Mouse (Mus musculus): ENCODE data around the gene Ndufv1.
"Not testable (repeated sequence)": the region's sequence is repeated elsewhere in the genome, so short reads cannot be mapped to it uniquely, and the experiment has no call there.

The Ndufv1 gene

GRCm38 (mm10) chr19:4042124-4042523 is 29.5 kb upstream of the Ndufv1 start:
- DNase-seq (ENCODE audit: low read depth, low spot score), result no peak

- not testable (repeated sequence) for DNase-seq (ENCODE audit: low read depth, low spot score)
Measured at GRCm38 (mm10) chr19:4041500-4041899, 28.9 kb upstream of the Ndufv1 start.

- DNase-seq (ENCODE audit: low read depth, low spot score), result not testable (repeated sequence)
Measured at GRCm38 (mm10) chr19:4040941-4041340, 28.3 kb upstream of the Ndufv1 start.

- DNase-seq (ENCODE audit: low read depth, low spot score), result peak; percentile 88
Measured at GRCm38 (mm10) chr19:4037788-4038232, 25.2 kb upstream of the Ndufv1 start, which contains the start of gene Gstp1. TSS of gene Gstp1 (minus strand) at chr19:4037985.

- DNase-seq (ENCODE audit: low read depth, low spot score), result not testable (repeated sequence)
Measured at GRCm38 (mm10) chr19:4037154-4037787, 24.7 kb upstream of the Ndufv1 start.

GRCm38 (mm10) chr19:4036327-4037045 is 23.9 kb upstream of the Ndufv1 start:
- DNase-seq (ENCODE audit: low read depth, low spot score), result no peak

GRCm38 (mm10) chr19:4033742-4034141 is 21.1 kb upstream of the Ndufv1 start:
- no peak for DNase-seq (ENCODE audit: low read depth, low spot score)

GRCm38 (mm10) chr19:4033298-4033697 is 20.7 kb upstream of the Ndufv1 start:
- DNase-seq (ENCODE audit: low read depth, low spot score), result no peak

GRCm38 (mm10) chr19:4032668-4033067 is 20.1 kb upstream of the Ndufv1 start:
- DNase-seq (ENCODE audit: low read depth, low spot score), result no peak

GRCm38 (mm10) chr19:4027576-4027975 is 15.0 kb upstream of the Ndufv1 start:
- no peak for DNase-seq (ENCODE audit: low read depth, low spot score)

- DNase-seq (ENCODE audit: low read depth, low spot score), result no peak
Measured at GRCm38 (mm10) chr19:4023185-4023584, 10.6 kb upstream of the Ndufv1 start.

- DNase-seq (ENCODE audit: low read depth, low spot score), result peak; percentile 76
Measured at GRCm38 (mm10) chr19:4018743-4019583, 6.4 kb upstream of the Ndufv1 start.

GRCm38 (mm10) chr19:4017921-4018587 is 5.4 kb upstream of the Ndufv1 start:
- no peak for DNase-seq (ENCODE audit: low read depth, low spot score)

GRCm38 (mm10) chr19:4015635-4016034 is 3.0 kb upstream of the Ndufv1 start:
- DNase-seq (ENCODE audit: low read depth, low spot score), result no peak

- no peak for DNase-seq (ENCODE audit: low read depth, low spot score)
Measured at GRCm38 (mm10) chr19:4014802-4015201, 2.2 kb upstream of the Ndufv1 start.

- DNase-seq (ENCODE audit: low read depth, low spot score), result no peak
Measured at GRCm38 (mm10) chr19:4013066-4013465, 460 bp upstream of the Ndufv1 start.

GRCm38 (mm10) chr19:4011086-4011485 is 1.5 kb downstream of the Ndufv1 start:
- DNase-seq (ENCODE audit: low read depth, low spot score), result no peak

GRCm38 (mm10) chr19:4005971-4006370 is 6.6 kb downstream of the Ndufv1 start:
- no peak for DNase-seq (ENCODE audit: low read depth, low spot score)

- no peak for DNase-seq (ENCODE audit: low read depth, low spot score)
Measured at GRCm38 (mm10) chr19:4005091-4005490, 7.5 kb downstream of the Ndufv1 start.

- DNase-seq (ENCODE audit: low read depth, low spot score), result no peak
Measured at GRCm38 (mm10) chr19:4004331-4004730, 8.3 kb downstream of the Ndufv1 start.

- DNase-seq (ENCODE audit: low read depth, low spot score), result no peak
Measured at GRCm38 (mm10) chr19:4003641-4004040, 9.0 kb downstream of the Ndufv1 start.

GRCm38 (mm10) chr19:4003112-4003511 is 9.5 kb downstream of the Ndufv1 start, which contains the start of gene Doc2g:
TSS of gene Doc2g (plus strand) at chr19:4003313.
- no peak for DNase-seq (ENCODE audit: low read depth, low spot score)

Measured in forelimb bud, embryonic 11.5 days (tissue).